Mouse (Mus musculus) CD4-positive naive resting alpha-beta T cell, adult 76 days (primary cell): ENCODE results near the gene Crisp3. TPM values are rescaled to one million over a fixed set of nuclear protein-coding genes. Genes with fewer than 3 reads are reported as not detected.

Experiments used
- total RNA-seq: library from RNA; stranded (reverse); gene quantifications from one replicate; pipeline ENCODE4 v1.2.4, GENCODE M21; 2023

Crisp3 gene
- not detected for total RNA-seq

DNA sequence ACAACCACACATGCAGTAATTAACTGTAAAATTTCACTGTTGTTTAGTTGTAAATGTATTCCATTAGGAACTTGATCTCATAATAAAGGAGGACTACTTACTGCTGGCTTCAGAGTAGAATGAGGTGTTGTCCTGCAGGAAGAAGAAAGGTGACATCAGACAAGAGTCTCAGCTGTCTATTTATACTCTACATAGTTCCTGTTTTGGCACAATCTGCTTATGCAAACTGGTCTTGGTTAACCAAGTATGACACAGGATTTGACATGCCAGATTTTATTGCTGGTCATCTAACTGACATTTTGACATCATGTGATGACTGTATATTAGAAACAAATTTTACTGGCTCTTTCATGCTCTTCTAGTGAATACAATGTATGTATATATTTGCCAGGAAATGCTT, at the start of gene Crisp3:
TSS of gene Crisp3 (minus strand) at position 154 of the 400 bp plus-strand sequence.

DNA sequence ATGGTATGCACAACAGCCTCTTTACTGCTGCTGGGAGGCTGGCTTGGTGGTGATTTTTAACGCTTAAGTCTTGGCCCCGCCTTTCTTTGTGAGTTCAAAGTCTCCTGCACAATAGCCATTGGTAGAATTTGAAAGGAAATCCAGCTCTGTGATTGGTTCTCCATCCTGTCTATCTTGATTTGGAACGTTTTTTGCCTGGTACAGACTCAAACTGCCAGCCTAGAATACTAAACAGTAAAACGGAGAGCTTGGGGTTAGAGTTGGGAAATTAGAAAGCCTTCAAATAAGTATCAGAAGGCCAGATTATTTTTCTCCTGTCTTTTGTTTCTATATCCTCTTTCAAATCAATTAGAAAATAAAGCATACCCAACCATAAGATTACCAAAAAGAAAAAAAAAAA, 33.5 kb downstream of the Crisp3 start, which contains the start of gene Pgk2:
TSS of gene Pgk2 (minus strand) at position 101 of the 400 bp plus-strand sequence.

Other genes starting within 250 kb of the Crisp3 start
- gene AC192777.2, start 146.8 kb downstream of the Crisp3 start, total RNA-seq: not detected
- not detected for gene Pgk2, start 33.6 kb downstream of the Crisp3 start, total RNA-seq
- gene Crisp1, start 76.9 kb upstream of the Crisp3 start, total RNA-seq: not detected